11 mouse cellular contexts compared by ENCODE assay signal in genomic region chr13:97053844-97054243, GRCm38 (mm10). TPM values are rescaled to one million over a fixed set of nuclear protein-coding genes. Genes with fewer than 3 reads are reported as not detected.
DNase-seq lines count a peak whose midpoint lies in the region; ATAC-seq and TF ChIP-seq lines count a peak whose summit lies in the region.
"Had no signal": no experiment of that assay in that cellular context is flagged by ENCODE, and none has a peak within 500 bp of the region (broad histone marks: within the 10 kb centered on the region; RNA-seq: fewer than 3 reads in every experiment).

No protein-coding gene starts in this region.

- no peaks in the 10 kb centered on the region for H3K27me3 ChIP-seq in hindbrain, embryonic 16.5 days (replicated peaks; ENCODE audit: control insufficient read depth, insufficient read depth, low read length)
- H3K27me3 ChIP-seq in hindbrain, embryonic 13.5 days, result no peaks in the 10 kb centered on the region
- H3K27me3 ChIP-seq in cerebellum, adult 2 months (ENCODE audit: control insufficient read depth, insufficient read depth, low read length), result no peaks in the 10 kb centered on the region; the same call in 1 of the 2 replicates

- H3K9ac ChIP-seq in hindbrain, embryonic 16.5 days (ENCODE audit: low read depth, low read length), result no peak overlapping the region
- H3K9ac ChIP-seq in hindbrain, embryonic 13.5 days, result no peak overlapping the region
- H3K9ac ChIP-seq: liver, postnatal 0 days had no signal

- no peaks in the 10 kb centered on the region for H3K36me3 ChIP-seq in hindbrain, embryonic 16.5 days (ENCODE audit: control insufficient read depth, insufficient read depth, low read length)
- no peaks in the 10 kb centered on the region for H3K36me3 ChIP-seq in hindbrain, embryonic 13.5 days

- DNase-seq in 416B (ENCODE audit: low read depth), result peak; percentile 29
- peak; percentile 74 to 83 for DNase-seq in cerebellum, adult 2 months
- DNase-seq in heart, postnatal 4 days, result peak; percentile 62
- DNase-seq in thymus, adult 18-20 months, result no peak
- DNase-seq in thymus, postnatal 10 days (ENCODE audit: low spot score in 2 of 2), result no peak
- DNase-seq: layer of hippocampus, postnatal 36 days; liver, postnatal 0 days had no signal

- no peak overlapping the region for H3K4me3 ChIP-seq in hindbrain, embryonic 16.5 days (ENCODE audit: low read length)
- no peak overlapping the region for H3K4me3 ChIP-seq in hindbrain, embryonic 13.5 days
- H3K4me3 ChIP-seq in cerebellum, adult 2 months (replicated peaks; ENCODE audit: insufficient read depth, low read depth, low read length), result no peak overlapping the region

- peak; percentile 58; the same call in 1 of the 2 replicates for ATAC-seq in hindbrain, embryonic 16.5 days
- no peak for ATAC-seq in hindbrain, embryonic 13.5 days (ENCODE audit: low FRiP score)
- ATAC-seq in frontal cortex, adult (ENCODE audit: low TSS enrichment), result no peak
- ATAC-seq: liver, postnatal 0 days had no signal

- no peak overlapping the region for H3K27ac ChIP-seq in hindbrain, embryonic 16.5 days (ENCODE audit: low read depth, low read length)
- H3K27ac ChIP-seq in hindbrain, embryonic 13.5 days, result no peak overlapping the region
- H3K27ac ChIP-seq in cerebellum, adult 2 months (ENCODE audit: insufficient read depth, low read length), result no peak overlapping the region

- H3K4me2 ChIP-seq in hindbrain, embryonic 16.5 days (ENCODE audit: low read length), result no peak overlapping the region
- no peak overlapping the region for H3K4me2 ChIP-seq in hindbrain, embryonic 13.5 days

- no peaks in the 10 kb centered on the region; the same call in 1 of the 2 replicates for H3K4me1 ChIP-seq in hindbrain, embryonic 16.5 days (ENCODE audit: control insufficient read depth, insufficient read depth, low read depth, low read length)
- no peaks in the 10 kb centered on the region for H3K4me1 ChIP-seq in hindbrain, embryonic 13.5 days (replicated peaks)
- H3K4me1 ChIP-seq in cerebellum, adult 2 months (ENCODE audit: control insufficient read depth, insufficient read depth, low read length), result peaks cover 3% of the 10 kb centered on the region

- 67% methylated on average over 8 of the region's 8 CpGs for WGBS in hindbrain, embryonic 16.5 days
- WGBS in hindbrain, embryonic 13.5 days, result 71% methylated on average over 8 of the region's 8 CpGs
- 9% methylated on average over 8 of the region's 8 CpGs for WGBS in cerebellum, adult 2 months

- TF ChIP-seq POLR2A in cerebellum, adult 2 months (IDR thresholded peaks at IDR 0.05; ENCODE audit: borderline replicate concordance, insufficient read depth, low read length), result no peak

- H3K9me3 ChIP-seq in hindbrain, embryonic 16.5 days (ENCODE audit: control insufficient read depth, low read length), result no peaks in the 10 kb centered on the region
- H3K9me3 ChIP-seq in hindbrain, embryonic 13.5 days, result no peaks in the 10 kb centered on the region

- no peak for TF ChIP-seq CTCF in cerebellum, adult 2 months (IDR thresholded peaks at IDR 0.05; ENCODE audit: borderline replicate concordance, insufficient read depth, low read depth, low read length)

RNA-seq across cellular contexts. Expression of gene Fam169a, which starts 13.2 kb away (rescaled TPM):
- 28.1 and 31.9 TPM in 2 replicates for polyA plus RNA-seq in hindbrain, embryonic 16.5 days (2015; fragmentation: Nextera tagmentation; extraction: Ambion mirVana)
- 21.8 and 23.4 TPM in 2 replicates for polyA plus RNA-seq in hindbrain, embryonic 13.5 days (2015; fragmentation: Nextera tagmentation; extraction: Ambion mirVana)
- 11.0 and 11.9 TPM in 2 replicates for polyA plus RNA-seq in cerebellum, adult 2 months (2012; rRNA removed)
- total RNA-seq in heart, postnatal 4 days (2021), result 1 to 10 TPM; 2.9 to 3.3 TPM

RNA-seq across cellular contexts. Expression of gene 1700029F12Rik, which starts 19.7 kb away (rescaled TPM):
- polyA plus RNA-seq in hindbrain, embryonic 16.5 days (2015; fragmentation: Nextera tagmentation; extraction: Ambion mirVana), result not detected in 2 replicates
- not detected in 2 replicates for polyA plus RNA-seq in hindbrain, embryonic 13.5 days (2015; fragmentation: Nextera tagmentation; extraction: Ambion mirVana)
- polyA plus RNA-seq in cerebellum, adult 2 months (2012; rRNA removed), result not detected in 2 replicates
- not detected for total RNA-seq in heart, postnatal 4 days (2021)
- total RNA-seq: layer of hippocampus, postnatal 36 days had no signal
- polyA plus RNA-seq: embryonic facial prominence, embryonic 11.5 days; liver, postnatal 0 days had no signal

RNA-seq across cellular contexts. Expression of gene Gm6169, which starts 45.2 kb away (rescaled TPM):
- polyA plus RNA-seq in hindbrain, embryonic 16.5 days (2015; fragmentation: Nextera tagmentation; extraction: Ambion mirVana), result 0.69 and 1.4 TPM in 2 replicates
- polyA plus RNA-seq in hindbrain, embryonic 13.5 days (2015; fragmentation: Nextera tagmentation; extraction: Ambion mirVana), result 0.86 and 1.8 TPM in 2 replicates
- 0.31 TPM in 1 of 2 replicates, not detected in the other for polyA plus RNA-seq in cerebellum, adult 2 months (2012; rRNA removed)
- total RNA-seq in heart, postnatal 4 days (2021), result 10 to 100 TPM in 1 of 2 experiments, not detected in 1; 31.6 TPM

Comparison
In these comparisons a context has a peak if more than half of its experiments do, and no peak if none do; other contexts are left out.
1. DNase-seq: peak in 416B (single experiment), cerebellum, adult 2 months (2 of 2) and heart, postnatal 4 days (single experiment); none in thymus, adult 18-20 months (0 of 2) and thymus, postnatal 10 days (0 of 2).